Mouse (Mus musculus): ENCODE results near the gene Tmcc3. TPM values are rescaled to one million over a fixed set of nuclear protein-coding genes. Genes with fewer than 3 reads are reported as not detected.

Tmcc3 gene
- total RNA-seq, 1 experiment from 2014 or later, result 0.15 TPM

Other genes with a start within 250 kb of the Tmcc3 start
- 12.5 and 14.4 TPM in 2 replicates for gene Nr2c1, start 163.9 kb upstream of the Tmcc3 start, total RNA-seq (2017)
- gene Ndufa12, start 113.2 kb upstream of the Tmcc3 start, total RNA-seq (2017), result 215 and 256 TPM in 2 replicates
- not detected in 2 replicates for gene Gm4792, start 13.2 kb upstream of the Tmcc3 start, total RNA-seq (2017)